Mouse (Mus musculus) heart, postnatal 0 days (tissue): Measurements from ENCODE around the gene Ctrc.

ENCODE experiments used
- CTCF ChIP-seq: IDR thresholded peaks from 2 replicates; pipeline ENCODE4 v1.5.1; 2016; ENCODE audit warnings: antibody characterized with exemption, control low read depth, low read depth
- EP300 ChIP-seq: IDR thresholded peaks from 2 replicates; pipeline ENCODE4 v1.6.1; 2016; ENCODE audit warnings: antibody characterized with exemption, low read depth

GRCm38 (mm10) chr4:141872977-141873376 is 26.8 kb upstream of the Ctrc start:
- TF ChIP-seq EP300 (no peak), CTCF (no peak)
